Mouse (Mus musculus): ENCODE results near the gene Fut2.

DNA sequence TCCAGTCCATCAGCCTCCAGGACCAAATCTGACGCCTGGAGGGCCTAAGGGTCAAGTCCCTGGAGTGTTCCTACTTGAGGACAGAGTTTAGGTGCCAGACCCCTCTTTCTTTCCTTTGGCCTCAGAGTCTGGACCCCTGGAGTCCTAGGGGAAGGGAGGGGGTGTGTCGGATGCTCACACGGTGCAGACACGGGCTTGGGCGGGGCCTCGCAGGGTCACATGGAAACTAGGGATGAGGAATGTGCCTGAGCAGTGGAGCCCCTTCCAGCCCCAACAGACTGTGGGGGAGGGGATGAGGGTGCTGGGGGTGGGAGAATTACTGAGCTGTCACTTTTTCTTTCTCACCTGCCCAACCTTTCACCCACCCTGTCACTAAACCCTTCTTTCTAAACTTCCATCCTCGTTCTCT lies 39.7 kb upstream of the Fut2 start:
- TF ChIP-seq CTCF (IDR thresholded peaks at IDR 0.05; ENCODE audit: extremely low read depth, insufficient read length, insufficient replicate concordance, low read depth, low read length) (no peak), POLR2A (IDR thresholded peaks at IDR 0.05; ENCODE audit: low read depth, low read length) (peak; percentile 21; the same call in 1 of the 2 replicates)
